Mouse (Mus musculus): ENCODE data around the gene Hoxd12. TPM values are rescaled to one million over a fixed set of nuclear protein-coding genes. Genes with fewer than 3 reads are reported as not detected.
A peak's percentile ranks its signal among the peaks of the same experiment; 100 is the strongest.

Hoxd12 gene
- 0.45 and 1.1 TPM in 2 replicates for polyA plus RNA-seq (2015; fragmentation: Nextera tagmentation; extraction: Ambion mirVana)

DNA sequence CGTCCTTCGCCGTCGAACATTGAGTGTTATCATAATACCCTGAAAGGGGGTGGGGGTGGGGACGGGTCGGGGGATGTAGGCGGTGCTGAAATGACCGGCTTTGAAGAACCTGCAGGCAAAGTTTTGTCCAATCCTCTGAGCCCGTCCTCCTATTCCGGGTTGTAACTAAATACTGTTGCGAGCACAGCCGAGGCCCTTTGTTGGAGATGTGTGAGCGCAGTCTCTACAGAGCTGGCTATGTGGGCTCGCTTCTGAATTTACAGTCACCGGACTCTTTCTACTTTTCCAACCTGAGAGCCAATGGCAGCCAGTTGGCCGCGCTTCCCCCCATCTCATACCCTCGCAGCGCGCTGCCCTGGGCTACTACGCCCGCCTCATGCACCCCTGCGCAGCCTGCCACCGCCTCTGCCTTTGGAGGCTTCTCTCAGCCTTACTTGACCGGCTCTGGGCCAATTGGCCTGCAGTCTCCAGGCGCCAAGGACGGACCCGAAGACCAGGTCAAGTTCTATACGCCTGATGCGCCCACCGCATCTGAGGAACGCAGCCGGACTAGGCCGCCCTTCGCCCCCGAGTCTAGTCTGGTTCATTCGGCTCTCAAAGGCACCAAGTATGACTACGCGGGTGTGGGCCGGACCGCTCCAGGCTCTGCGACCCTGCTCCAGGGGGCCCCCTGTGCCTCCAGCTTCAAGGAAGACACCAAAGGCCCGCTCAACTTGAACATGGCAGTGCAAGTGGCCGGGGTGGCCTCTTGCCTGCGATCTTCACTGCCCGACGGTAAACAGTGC, at the start of gene Hoxd12:
TSS of gene Hoxd12 (plus strand) at position 133 of the 785 bp plus-strand sequence.
- Histone ChIP-seq H3K36me3 (no peaks in the 10 kb centered on the region), H3K4me3 (replicated peaks) (no peak within 1 kb of the TSS), H3K4me2 (replicated peaks) (no peak within 1 kb of the TSS), H3K27me3 (replicated peaks) (peaks cover 93% of the 10 kb centered on the region), H3K4me1 (replicated peaks) (peaks cover 6% of the 10 kb centered on the region), H3K27ac (no peak within 1 kb of the TSS), H3K9ac (no peak within 1 kb of the TSS), H3K9me3 (no peaks in the 10 kb centered on the region)
- ATAC-seq: no peak
- WGBS: 5% methylated on average over 47 of the region's 47 CpGs

GRCm38 (mm10) chr2:74635412-74635811, 39.4 kb upstream of the Hoxd12 start:
- Histone ChIP-seq H3K9me3 (no peaks in the 10 kb centered on the region), H3K4me1 (replicated peaks) (no peaks in the 10 kb centered on the region), H3K27ac (no peak overlapping the region), H3K9ac (no peak overlapping the region), H3K27me3 (replicated peaks) (no peaks in the 10 kb centered on the region), H3K4me3 (replicated peaks) (no peak overlapping the region), H3K36me3 (no peaks in the 10 kb centered on the region), H3K4me2 (replicated peaks) (no peak overlapping the region)
- WGBS: 65% methylated on average over 4 of the region's 4 CpGs
- ATAC-seq: no peak

- H3K4me2 ChIP-seq (replicated peaks): no peak overlapping the region
- WGBS: 61% methylated on average over 5 of the region's 5 CpGs
- H3K4me1 ChIP-seq (replicated peaks): no peaks in the 10 kb centered on the region
- no peak for ATAC-seq
- no peak overlapping the region for H3K27ac ChIP-seq
- no peak overlapping the region for H3K9ac ChIP-seq
- H3K36me3 ChIP-seq: no peaks in the 10 kb centered on the region
- H3K4me3 ChIP-seq (replicated peaks): no peak overlapping the region
- H3K27me3 ChIP-seq (replicated peaks): peaks cover 25% of the 10 kb centered on the region
- no peaks in the 10 kb centered on the region for H3K9me3 ChIP-seq
These were observed 32.4 kb upstream of the Hoxd12 start for GRCm38 (mm10) chr2:74642431-74642830.

- H3K4me3 ChIP-seq (replicated peaks): no peak overlapping the region
- no peaks in the 10 kb centered on the region for H3K36me3 ChIP-seq
- H3K27ac ChIP-seq: no peak overlapping the region
- ATAC-seq: no peak
- H3K4me2 ChIP-seq (replicated peaks): no peak overlapping the region
- peaks cover 57% of the 10 kb centered on the region for H3K27me3 ChIP-seq (replicated peaks)
- no peaks in the 10 kb centered on the region for H3K9me3 ChIP-seq
- H3K4me1 ChIP-seq (replicated peaks): no peaks in the 10 kb centered on the region
- 72% methylated on average over 3 of the region's 3 CpGs for WGBS
- no peak overlapping the region for H3K9ac ChIP-seq
These were observed 29.2 kb upstream of the Hoxd12 start for GRCm38 (mm10) chr2:74645631-74646030.

GRCm38 (mm10) chr2:74647082-74647864, 27.5 kb upstream of the Hoxd12 start:
- peaks cover 71% of the 10 kb centered on the region for H3K27me3 ChIP-seq (replicated peaks)
- no peak overlapping the region for H3K4me3 ChIP-seq (replicated peaks)
- H3K9ac ChIP-seq: no peak overlapping the region
- no peaks in the 10 kb centered on the region for H3K4me1 ChIP-seq (replicated peaks)
- ATAC-seq: no peak
- H3K36me3 ChIP-seq: no peaks in the 10 kb centered on the region
- 14% methylated on average over 7 of the region's 7 CpGs for WGBS
- H3K27ac ChIP-seq: no peak overlapping the region
- H3K4me2 ChIP-seq (replicated peaks): no peak overlapping the region
- no peaks in the 10 kb centered on the region for H3K9me3 ChIP-seq

- Histone ChIP-seq H3K4me2 (replicated peaks) (no peak overlapping the region), H3K9me3 (no peaks in the 10 kb centered on the region), H3K9ac (no peak overlapping the region), H3K36me3 (no peaks in the 10 kb centered on the region), H3K27me3 (replicated peaks) (peaks cover 86% of the 10 kb centered on the region), H3K4me1 (replicated peaks) (peaks cover 15% of the 10 kb centered on the region), H3K27ac (no peak overlapping the region), H3K4me3 (replicated peaks) (no peak overlapping the region)
- no peak for ATAC-seq
- 40% methylated on average over 2 of the region's 2 CpGs for WGBS
These were observed 21.8 kb upstream of the Hoxd12 start for GRCm38 (mm10) chr2:74652996-74653340.

DNA sequence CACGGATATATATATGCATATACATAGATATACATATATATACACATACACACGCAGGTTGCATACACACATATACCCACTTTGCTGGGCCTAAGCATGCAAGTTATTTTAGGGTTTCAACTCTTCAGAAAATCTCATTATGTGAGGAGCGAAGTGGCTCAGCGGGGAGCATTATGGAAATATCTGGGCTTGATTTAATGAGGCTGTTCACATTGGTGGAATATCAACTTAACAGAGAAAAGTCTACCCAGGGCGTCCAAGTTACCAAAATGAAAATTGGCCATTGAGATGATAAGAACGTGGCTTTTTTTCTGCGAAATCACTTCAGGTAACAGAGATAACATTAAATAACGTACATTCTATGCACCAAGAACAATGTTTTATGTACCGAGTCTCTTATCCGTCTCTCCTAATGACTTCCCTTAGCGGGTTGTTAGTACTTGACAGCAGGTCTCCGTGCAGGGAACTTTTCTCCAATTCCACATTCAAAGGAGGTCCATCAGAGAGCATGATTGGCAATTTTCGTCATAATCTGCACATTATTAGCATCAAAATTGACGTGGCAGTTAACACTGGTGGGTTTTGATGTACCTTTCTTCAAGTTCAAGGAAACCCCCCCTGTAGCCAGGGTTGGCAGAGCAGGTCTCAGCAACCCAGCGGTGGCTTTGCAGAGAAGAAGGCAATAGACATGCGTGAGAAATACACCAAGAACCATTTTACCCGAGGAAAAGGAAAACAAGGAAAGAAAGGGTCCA, 20.9 kb upstream of the Hoxd12 start:
- peaks cover 86% of the 10 kb centered on the region for H3K27me3 ChIP-seq (replicated peaks)
- ATAC-seq: no peak
- no peaks in the 10 kb centered on the region for H3K36me3 ChIP-seq
- WGBS: 14% methylated on average over 17 of the region's 17 CpGs
- H3K9me3 ChIP-seq: no peaks in the 10 kb centered on the region
- H3K27ac ChIP-seq: no peak overlapping the region
- H3K9ac ChIP-seq: no peak overlapping the region
- peaks cover 19% of the 10 kb centered on the region for H3K4me1 ChIP-seq (replicated peaks)
- no peak overlapping the region for H3K4me2 ChIP-seq (replicated peaks)
- no peak overlapping the region for H3K4me3 ChIP-seq (replicated peaks)

GRCm38 (mm10) chr2:74654743-74655419, 19.9 kb upstream of the Hoxd12 start:
- ATAC-seq: peak; percentile 48
- no peak overlapping the region for H3K27ac ChIP-seq
- WGBS: 4% methylated on average over 20 of the region's 20 CpGs
- no peak overlapping the region for H3K9ac ChIP-seq
- H3K36me3 ChIP-seq: no peaks in the 10 kb centered on the region
- H3K4me2 ChIP-seq (replicated peaks): peak overlapping the region; percentile 73
- H3K9me3 ChIP-seq: no peaks in the 10 kb centered on the region
- H3K4me1 ChIP-seq (replicated peaks): peaks cover 22% of the 10 kb centered on the region
- H3K4me3 ChIP-seq (replicated peaks): 0 out of 2 replicates have a peak overlapping the region, but pooled peaks have one; percentile 40
- peaks cover 85% of the 10 kb centered on the region for H3K27me3 ChIP-seq (replicated peaks)

GRCm38 (mm10) chr2:74655420-74655781, 19.4 kb upstream of the Hoxd12 start:
- Histone ChIP-seq H3K27me3 (replicated peaks) (peaks cover 83% of the 10 kb centered on the region), H3K36me3 (no peaks in the 10 kb centered on the region), H3K4me1 (replicated peaks) (peaks cover 22% of the 10 kb centered on the region), H3K9ac (no peak overlapping the region), H3K4me3 (replicated peaks) (peak overlapping the region; percentile 40), H3K4me2 (replicated peaks) (peak overlapping the region; percentile 73), H3K9me3 (no peaks in the 10 kb centered on the region), H3K27ac (no peak overlapping the region)
- WGBS: 2% methylated on average over 43 of the region's 47 CpGs
- ATAC-seq: peak; percentile 52

DNA sequence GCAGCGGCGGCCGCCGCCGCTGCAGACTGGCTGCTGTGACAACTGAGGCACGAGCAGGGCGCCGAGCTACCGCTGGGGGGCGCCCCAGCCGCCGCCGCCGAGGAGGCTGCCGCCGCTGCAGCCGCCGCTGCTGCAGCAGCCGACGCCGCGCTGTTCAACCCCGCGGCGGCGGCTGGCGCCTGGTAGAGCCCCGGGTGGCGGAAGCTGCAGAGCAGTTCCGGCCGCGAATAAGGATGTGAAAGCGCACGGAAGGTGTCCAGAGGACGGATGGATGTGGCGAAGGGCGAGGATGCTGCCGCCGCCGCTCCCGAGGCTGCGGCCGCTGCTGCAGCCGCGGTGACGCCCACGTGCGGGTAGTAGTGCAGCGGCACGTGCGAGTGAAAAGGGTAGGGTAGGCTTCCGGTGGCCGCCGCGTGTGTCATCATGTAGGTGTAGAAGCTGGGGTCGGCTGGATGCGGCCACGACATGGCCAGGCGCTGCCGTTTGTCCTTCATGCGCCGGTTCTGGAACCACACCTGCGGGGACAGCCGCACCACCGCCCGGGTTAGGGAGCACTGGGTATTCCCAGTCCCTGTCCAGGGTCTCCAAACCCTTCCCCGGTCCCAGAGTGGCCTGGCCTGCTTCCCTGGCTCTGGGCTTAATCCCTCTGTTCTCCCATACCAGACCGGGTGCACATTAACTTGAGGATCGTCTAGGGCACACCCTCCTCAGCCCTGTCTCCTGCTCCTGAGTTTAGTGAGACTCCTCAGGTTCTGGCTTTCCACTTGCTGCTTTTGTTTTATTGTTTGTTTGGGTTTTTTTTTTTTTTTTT, 18.8 kb upstream of the Hoxd12 start:
- H3K27me3 ChIP-seq (replicated peaks): peaks cover 83% of the 10 kb centered on the region

GRCm38 (mm10) chr2:74656632-74657021, 18.2 kb upstream of the Hoxd12 start:
- Histone ChIP-seq H3K4me3 (replicated peaks) (no peak overlapping the region), H3K36me3 (no peaks in the 10 kb centered on the region), H3K9me3 (no peaks in the 10 kb centered on the region), H3K4me2 (replicated peaks) (no peak overlapping the region), H3K4me1 (replicated peaks) (peaks cover 24% of the 10 kb centered on the region), H3K9ac (no peak overlapping the region), H3K27ac (no peak overlapping the region), H3K27me3 (replicated peaks) (peaks cover 84% of the 10 kb centered on the region)
- 5% methylated on average over 4 of the region's 4 CpGs for WGBS
- ATAC-seq: no peak

More for the DNA sequence above, 18.8 kb upstream of the Hoxd12 start:
- H3K36me3 ChIP-seq: no peaks in the 10 kb centered on the region
- no peak overlapping the region; the same call in 1 of the 2 replicates for H3K9ac ChIP-seq
- ATAC-seq: peak; percentile 51
- under 1% methylated on average over 65 of the region's 69 CpGs for WGBS
- no peak overlapping the region for H3K27ac ChIP-seq
- peak overlapping the region; percentile 73 for H3K4me2 ChIP-seq (replicated peaks)
- H3K4me3 ChIP-seq (replicated peaks): peak overlapping the region; percentile 40
- H3K4me1 ChIP-seq (replicated peaks): peaks cover 22% of the 10 kb centered on the region
- no peaks in the 10 kb centered on the region for H3K9me3 ChIP-seq
